Mouse (Mus musculus) kidney, postnatal 10 days (tissue): ENCODE measurements around the gene Lcn12.

ENCODE experiments used
- DNase-seq: peaks from one replicate; pipeline ENCODE4 v3.0.0; 2021; ENCODE audit warnings: mixed read lengths

The Lcn12 gene

DNA sequence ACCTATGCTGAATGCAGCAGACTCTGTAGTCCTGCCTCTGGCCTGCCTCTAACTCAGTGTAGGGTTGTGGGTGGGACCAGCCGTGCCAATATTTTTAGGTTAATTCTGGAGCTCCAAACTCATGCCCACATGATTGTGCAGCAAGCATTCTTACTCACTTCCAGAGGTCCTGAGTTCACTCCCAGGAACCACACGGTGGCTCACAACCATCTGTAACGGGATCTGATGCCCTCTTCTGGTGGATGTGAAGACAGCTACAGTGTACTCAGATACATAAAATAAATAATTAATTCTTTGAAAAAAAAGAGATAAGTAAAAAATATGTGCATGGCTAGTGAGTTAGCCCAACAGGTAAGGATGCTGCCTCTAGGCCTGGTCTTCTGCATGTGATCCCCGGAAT, 2.8 kb upstream of the Lcn12 start:
- DNase-seq, result peak; percentile 31

- DNase-seq, result no peak
These were observed 723 bp downstream of the Lcn12 start for GRCm38 (mm10) chr2:25492988-25493387.

- DNase-seq, result no peak
These were observed 5.0 kb downstream of the Lcn12 start for GRCm38 (mm10) chr2:25488671-25489068.

DNA sequence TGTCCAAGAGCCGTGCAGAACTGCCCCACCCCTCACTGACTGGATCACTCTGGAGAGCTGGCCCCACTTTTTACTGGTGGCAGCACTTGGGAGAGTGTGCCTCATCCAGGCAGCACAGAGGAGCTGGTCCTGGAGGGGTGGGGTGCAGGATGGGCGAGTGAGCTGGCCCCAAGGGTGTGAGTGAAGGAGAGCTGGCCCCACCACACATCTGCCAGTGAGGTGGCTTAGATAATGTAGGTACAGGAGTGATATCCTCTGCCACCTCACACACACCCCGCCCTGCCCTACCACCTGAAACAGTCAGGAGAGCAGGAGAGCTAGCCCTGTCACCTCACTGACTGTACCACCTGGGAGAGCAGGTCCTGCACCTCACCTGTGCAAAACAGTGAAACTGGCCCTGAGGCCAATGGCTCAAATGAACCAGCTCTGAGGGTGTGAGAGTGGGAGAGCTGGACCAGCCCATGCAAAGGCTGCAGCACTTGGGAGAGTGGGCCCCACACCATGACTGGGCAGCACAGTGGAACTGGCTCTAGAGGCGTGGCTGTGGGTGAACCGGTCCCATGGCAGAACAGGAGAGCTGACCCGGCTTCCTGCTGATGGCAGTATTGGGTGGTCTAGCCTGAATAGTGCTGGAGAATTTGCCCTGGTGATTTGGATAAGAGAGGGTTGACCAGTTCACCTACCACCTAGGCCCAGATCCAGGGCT, 5.6 kb downstream of the Lcn12 start:
- no peak for DNase-seq

DNA sequence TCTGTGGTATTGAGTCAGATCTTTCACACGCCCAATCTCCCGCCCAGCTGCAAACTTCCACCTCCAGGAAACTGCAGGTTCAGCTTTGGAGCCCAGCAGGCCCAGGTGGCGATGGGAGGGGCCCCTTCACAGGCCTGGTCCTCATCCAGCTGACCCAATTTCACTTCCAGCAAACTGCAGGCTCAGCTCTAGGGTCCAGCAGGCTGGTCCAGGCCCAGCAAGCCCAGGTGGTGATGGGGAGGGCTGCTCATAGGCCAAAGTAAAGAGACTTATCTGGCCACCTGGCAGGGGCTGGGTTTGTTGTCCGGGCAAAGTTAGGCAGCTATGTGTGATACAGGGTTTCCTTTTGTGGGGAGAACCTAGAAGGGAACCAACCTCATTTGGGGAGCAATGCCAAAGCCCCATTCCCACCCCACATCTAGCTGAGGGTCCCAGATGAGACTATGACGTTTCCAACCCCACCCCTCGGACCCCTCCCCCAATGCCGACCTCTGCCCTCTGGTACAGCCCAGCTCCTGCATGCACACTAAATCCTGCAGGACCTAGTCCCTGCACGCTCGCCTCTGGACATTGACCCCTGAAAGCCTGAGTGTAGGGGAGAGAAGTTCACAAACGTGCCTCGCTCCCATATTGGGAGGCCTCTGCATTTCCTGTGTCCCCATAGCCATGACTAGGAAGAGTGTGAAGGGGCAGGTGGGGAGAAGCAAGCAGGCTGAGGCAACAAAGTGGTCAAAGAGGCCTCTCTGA, 8.6 kb downstream of the Lcn12 start:
- DNase-seq, result peak; percentile 56

- peak; percentile 66 for DNase-seq
These were observed 10.7 kb downstream of the Lcn12 start for GRCm38 (mm10) chr2:25482969-25483368.

DNA sequence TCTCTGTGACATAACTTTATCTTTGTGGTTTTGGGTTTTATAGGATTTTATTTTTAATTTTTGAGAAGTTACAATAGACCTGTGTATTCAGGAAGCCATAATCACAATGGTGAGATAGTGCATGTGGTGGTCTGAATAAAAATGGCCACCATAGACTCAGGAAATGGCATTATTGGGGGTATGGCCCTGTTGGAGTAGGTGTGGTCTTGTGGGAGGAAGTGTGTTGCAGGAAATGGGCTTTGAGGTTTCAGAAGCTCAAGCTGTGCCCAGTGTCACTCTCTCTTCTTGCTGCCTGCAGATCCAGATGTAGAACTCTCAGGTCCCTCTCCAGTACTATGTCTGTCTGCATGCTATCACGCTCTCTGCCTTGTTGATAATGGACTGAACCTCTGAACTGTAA, 13.2 kb downstream of the Lcn12 start:
- no peak for DNase-seq

DNA sequence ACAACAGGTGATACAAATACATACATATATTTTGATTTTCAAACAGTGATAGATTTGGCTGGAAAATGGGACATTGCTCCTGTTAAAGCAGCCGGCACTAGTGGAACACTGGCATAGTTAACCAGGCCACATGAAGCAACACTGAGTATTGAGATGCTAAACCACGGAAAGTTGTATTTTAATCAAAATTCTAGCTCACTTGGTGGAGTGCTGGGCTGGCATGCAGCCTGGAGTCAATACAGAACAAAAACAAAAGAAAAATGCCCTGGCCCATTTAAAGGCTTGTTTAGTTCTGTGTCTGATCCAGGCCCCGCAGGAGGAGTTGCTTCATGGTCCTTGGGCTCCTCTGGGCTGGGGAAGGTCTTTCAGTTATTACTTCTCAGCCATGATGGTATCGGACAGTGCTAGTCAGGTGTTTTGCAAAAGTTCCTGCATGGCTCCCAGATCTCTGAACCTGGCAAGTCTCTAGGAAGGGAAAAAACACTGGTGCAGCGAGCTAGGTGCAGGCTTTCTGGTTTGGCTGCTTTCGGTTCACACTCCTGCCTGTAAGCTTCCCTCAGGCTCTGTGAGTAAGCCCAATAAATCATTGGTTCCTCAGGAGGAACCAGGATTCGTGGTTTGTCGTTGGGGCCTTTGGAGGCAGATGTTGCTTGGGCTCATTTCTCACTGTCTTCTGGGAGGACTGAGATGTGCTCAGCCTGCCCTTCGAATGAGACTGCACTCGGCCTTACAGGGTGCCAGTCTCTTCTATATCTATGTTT, 14.0 kb downstream of the Lcn12 start:
- no peak for DNase-seq

DNA sequence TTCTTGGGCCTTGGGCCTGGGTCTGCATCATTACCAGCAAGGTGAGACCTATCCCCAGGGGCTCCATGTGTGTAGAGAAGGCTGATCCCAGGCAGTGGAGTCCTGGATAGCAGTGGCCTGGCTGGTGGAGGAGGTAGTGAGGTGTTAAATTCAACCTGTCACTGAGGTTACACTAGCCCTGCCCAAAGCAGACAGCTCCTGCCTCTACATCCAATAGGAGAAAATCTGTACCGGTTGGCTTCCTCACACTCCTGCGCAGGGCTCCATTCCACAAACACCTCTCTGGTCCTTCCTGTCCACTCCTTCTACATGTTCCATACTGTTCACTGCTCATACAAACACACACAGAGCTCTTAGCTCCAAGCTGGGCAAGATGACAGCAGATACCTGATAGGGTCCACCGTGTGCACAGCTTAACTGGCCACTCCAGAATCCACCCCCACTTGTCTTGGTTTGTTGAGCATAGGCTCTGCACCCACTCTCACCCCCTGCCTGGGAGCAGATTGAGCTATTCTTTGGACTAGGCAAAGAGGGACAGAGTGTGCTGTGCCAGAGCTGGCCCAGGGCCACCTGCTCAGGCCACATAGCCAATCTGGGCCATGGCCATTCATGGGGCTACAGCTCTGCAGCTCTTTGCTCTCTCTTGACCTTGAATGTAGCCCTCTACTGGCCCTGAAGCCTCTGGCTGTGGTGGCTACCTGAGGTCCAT, 15.6 kb downstream of the Lcn12 start:
- no peak for DNase-seq

DNA sequence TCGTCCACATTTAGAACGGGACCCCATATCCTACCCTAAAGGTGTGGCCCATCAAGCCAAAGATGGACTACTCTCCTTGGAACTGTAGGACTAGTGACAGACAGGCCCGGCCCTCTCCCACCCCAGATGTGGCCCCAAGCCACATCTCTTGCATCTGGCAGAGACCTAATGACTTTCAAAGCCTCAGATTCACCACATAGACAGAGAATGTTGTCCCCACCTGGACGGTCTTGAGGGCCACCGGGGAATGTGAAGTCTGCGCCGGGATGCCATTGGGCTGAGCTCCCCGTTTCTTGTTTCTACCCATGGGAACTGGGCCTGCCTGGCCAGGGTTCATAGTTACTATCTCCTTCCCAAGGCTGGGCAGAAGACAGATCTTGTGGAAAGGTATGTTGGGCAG, 16.2 kb downstream of the Lcn12 start:
- DNase-seq, result no peak

DNA sequence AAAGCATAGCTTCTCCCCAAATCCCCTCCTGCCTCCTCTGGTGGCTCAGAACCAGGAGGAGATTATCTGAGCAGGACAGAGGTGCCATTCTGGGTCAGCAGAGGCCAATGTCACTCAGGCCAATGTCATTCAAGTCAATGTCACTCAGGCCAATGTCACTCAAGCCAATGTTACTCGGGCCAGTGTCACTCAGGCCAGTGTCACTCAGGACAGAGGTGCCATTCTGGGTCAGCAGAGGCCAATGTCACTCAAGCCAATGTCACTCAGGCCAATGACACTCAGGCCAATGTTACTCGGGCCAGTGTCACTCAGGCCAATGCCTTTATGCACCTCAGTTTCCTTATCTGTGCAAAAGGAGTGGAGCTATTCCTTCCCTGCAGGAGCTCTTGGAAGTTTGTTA, 21.2 kb downstream of the Lcn12 start:
- no peak for DNase-seq

DNA sequence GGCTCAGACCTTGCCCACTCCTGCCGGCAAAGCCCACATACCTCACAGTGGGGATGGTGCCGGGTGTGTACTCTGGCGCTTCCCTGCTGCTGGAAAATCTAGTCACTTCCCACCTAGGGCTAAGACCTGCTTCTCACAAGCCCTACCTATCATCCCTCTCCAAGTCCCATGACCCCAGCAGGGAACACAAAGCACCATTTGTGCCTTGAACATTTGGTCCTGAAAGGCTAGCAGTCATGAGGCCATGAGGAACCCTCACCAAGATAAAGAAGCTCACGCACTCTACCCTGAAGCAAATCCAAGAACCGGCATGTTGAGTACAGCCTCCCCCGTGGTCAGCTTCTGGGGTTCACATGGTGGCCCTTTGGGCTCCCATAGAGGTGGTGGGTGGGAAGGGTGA, 23.7 kb downstream of the Lcn12 start, which contains the start of gene Ptgds:
Ptgds (minus strand) TSS at position 78 of the 400 bp plus-strand sequence.
- no peak for DNase-seq

DNA sequence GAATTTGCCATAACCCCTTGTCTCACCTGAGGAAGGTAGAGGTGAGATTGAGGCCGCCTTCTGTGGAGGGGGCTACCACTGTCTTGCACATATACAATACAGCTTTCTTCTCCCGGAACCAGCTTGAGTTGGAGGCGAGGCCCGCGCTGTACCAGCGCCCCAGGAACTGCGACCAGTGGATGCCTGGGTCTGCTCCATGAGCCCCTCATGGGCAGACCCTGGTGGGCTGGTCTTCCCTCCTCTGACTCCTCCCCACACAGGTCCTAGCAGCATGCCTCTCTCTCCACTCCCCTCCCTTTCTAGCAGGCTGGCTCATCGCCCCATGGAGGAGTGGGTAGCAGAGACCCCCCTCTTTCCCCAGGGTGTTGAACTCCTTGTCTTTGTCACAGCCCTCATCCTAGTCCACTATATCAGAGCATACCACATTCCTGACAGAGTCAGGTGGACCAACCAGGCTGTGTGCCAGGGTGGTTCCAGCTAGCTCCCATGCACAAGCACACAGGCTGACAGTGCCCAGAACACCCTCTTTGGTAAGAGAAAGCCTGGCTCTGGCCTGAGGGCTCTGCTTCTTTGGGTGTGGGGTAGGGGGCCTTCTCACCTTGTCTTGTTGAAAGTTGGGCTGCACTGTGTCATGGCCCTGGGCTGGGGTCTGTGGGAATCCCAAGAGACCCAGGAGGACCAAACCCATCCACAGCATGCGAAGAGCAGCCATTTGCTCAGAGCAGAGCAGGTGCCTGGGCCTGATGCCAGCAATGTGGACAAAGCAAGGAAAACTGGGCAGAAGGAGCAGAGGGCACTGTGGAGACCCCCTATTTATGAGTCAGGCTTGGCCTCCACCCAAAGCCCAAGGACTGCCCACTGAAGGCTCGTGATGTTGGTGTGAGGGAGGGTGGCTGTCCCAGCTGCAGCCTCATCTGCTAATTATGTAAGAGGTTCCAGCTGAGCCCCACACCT, 24.5 kb downstream of the Lcn12 start:
- DNase-seq, result peak; percentile 73

GRCm38 (mm10) chr2:25467606-25468303, 26.0 kb downstream of the Lcn12 start:
- DNase-seq, result no peak

GRCm38 (mm10) chr2:25465816-25466635, 27.7 kb downstream of the Lcn12 start:
- DNase-seq, result no peak

- DNase-seq, result no peak
These were observed 28.5 kb downstream of the Lcn12 start for GRCm38 (mm10) chr2:25465256-25465655.

GRCm38 (mm10) chr2:25463630-25464029, 30.1 kb downstream of the Lcn12 start:
- no peak for DNase-seq

DNA sequence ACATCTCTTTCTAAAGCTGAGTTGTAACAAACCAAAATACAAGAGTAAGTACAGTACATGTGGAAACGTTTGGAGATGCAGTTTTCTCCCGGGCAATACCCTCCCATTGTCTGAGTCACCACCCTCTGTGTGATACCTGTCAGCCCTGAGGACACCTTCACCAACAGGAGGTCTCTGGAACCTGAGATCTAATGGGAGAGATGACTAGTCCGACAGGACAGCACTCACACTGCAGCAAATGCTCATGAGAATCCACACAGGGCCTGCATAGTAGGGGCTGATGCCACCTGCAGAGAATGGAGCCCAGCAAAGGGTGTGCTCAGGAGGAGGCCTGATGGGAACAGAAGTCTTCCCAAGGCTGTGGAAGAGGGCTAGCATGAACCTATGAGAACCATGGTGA, 32.3 kb downstream of the Lcn12 start:
- no peak for DNase-seq

- DNase-seq, result peak; percentile 95
These were observed 33.0 kb downstream of the Lcn12 start, which contains the start of gene Paxx for GRCm38 (mm10) chr2:25460551-25461309. TSS of gene Paxx (minus strand) at chr2:25461094.
